Mouse (Mus musculus) 416B (cell line): ENCODE data around the gene Ubr4.
"Not testable (repeated sequence)": the region's sequence is repeated elsewhere in the genome, so short reads cannot be mapped to it uniquely, and the experiment has no call there.

Experiments used
- DNase-seq: peaks from one replicate; pipeline ENCODE4 v3.0.0; 2011; ENCODE audit warnings: low read depth

Ubr4 gene

DNA sequence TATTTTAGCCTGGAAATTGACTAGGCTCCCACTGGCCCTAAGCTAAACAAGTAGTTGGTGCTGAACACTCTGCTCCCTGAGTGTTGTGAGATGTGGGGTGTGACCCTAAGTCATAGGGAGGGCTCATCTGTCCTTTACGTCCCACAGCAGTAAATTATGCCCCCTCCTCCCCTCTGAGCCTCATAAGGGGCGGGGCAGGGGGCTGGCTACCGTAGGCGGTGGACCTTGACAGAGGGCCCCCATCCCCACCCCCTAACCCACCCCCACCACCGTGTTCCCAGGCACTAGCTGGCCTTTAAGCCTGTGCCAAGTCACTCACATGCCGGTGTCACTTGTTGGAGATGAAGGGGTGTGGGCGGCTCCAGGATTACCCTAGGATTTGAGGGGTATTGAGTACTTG lies 132.1 kb downstream of the Ubr4 start:
- DNase-seq: no peak

DNA sequence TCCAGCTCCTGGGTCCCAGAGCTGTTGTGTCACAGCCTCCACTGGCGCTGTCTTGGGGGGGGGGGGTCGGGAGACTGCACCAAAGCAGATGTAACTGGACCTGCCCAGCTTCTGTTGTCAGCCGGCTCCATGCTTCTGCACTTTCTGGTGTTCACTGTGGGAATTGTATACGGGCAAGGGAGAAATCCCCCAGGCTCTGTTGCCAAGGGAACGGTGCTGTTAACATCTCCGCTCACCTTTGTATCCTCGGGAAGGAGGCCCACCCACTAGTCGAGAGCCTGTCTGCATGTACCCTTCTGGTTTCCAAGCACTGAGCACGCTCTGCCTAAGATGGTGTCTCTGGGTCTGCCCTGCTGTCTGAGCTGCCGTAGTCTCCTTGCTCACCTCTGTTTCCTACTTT lies 134.7 kb downstream of the Ubr4 start:
- no peak for DNase-seq

DNA sequence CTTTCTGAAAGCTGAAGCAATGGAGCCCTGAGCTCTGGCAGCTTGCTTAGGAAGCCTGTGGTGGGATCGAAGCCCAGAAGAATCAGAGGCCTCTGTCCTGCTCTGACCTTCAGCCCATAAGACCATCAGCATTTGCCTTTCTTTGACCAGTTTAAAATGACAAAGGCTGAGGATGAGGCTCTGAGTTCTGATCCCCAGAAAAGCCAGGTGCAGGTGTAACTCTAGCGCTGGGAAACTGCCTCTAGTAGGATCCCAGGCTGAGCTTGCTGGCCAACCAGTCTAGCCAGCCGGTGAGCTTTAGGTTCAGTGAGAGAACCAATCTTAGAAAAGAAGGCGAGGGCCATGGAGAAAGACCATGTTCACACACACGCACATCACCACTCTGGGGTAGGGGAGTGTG lies 135.9 kb downstream of the Ubr4 start:
- no peak for DNase-seq

GRCm38 (mm10) chr4:139489946-139490345 lies 137.5 kb downstream of the Ubr4 start:
- no peak for DNase-seq

- no peak for DNase-seq
Observed at GRCm38 (mm10) chr4:139490413-139491055, 138.1 kb downstream of the Ubr4 start.

GRCm38 (mm10) chr4:139491541-139492170 lies 139.2 kb downstream of the Ubr4 start:
- DNase-seq: no peak

- DNase-seq: no peak
Observed at GRCm38 (mm10) chr4:139492258-139492833, 139.9 kb downstream of the Ubr4 start.

DNA sequence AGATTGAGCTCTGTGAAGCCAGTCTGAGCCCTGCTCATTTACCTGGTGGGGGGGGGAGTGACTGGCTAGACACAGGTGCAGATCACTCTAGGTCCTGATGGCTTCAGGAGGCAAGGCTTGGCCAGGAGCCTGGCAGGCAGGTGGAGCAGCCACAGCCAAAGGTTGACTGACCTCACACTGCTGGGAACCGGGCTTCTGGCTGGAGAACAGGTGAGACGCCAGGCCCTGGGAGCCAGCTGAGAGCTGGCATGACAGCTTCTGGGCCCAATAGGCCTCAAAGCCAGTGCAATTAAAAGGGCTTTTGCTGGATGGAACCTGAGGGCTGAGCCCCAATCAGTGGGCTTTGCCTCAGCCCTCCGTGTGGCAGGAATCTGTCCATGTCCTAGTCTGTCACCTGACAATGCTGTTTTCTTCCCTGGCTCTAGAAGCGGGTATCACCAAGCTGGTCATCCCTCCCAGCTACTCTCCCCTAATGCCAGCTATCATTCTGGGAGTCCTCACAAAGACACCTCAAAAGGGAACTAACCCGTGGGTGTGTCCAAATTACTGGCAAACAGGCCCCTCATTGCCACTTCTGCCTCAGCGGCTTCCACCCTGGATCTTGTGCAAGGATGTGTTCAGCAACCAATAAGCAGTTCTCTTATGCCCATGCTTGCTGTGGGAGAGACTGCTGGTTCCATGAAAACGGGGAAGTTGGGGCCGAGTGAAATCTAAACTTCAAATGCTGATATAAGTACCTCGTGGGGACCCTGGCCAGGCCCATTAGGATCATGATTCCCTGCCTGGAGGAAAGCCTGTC lies 141.0 kb downstream of the Ubr4 start:
- peak; percentile 56 for DNase-seq

DNA sequence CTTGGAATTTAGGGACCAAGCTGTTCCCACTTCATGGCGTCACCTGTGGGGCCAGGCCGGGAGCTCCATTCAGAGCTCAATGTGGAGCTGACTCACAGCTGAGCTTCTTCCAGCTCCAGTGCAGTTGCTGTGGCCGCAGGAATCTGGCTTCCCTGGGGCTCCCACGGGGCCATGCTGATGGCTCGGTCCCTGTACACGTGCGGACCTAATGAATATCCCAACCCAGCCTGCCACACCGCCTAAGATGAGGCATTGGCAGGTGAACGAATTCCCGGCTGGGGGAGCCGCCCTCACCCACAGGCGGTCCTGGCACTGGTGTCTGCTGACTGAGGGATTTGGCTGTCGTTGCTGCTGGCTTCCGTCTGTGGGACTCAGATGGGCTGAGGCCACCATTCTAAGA lies 148.4 kb downstream of the Ubr4 start:
- DNase-seq: no peak

DNA sequence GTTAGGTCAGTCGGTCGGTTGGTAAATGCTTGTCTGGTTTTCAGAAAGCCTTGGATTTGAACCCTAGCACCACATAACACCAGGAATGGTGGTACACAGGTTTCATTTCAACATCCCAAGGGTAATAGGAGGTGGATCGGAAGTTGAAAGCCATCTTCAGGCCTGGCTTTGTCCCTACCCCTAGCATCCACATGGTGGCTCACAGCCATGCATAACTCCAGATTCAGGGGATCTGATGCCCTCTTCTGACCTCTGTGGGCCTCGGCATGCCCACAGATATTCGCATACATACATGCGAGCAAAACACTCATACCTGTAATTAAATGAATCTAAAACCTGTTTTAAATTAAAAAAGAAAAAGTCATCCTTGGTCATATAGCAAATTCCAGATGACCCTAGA lies 149.3 kb downstream of the Ubr4 start:
- no peak for DNase-seq

GRCm38 (mm10) chr4:139503919-139504318 lies 151.5 kb downstream of the Ubr4 start:
- peak; percentile 38 for DNase-seq

GRCm38 (mm10) chr4:139505716-139506115 lies 153.3 kb downstream of the Ubr4 start:
- DNase-seq: no peak

DNA sequence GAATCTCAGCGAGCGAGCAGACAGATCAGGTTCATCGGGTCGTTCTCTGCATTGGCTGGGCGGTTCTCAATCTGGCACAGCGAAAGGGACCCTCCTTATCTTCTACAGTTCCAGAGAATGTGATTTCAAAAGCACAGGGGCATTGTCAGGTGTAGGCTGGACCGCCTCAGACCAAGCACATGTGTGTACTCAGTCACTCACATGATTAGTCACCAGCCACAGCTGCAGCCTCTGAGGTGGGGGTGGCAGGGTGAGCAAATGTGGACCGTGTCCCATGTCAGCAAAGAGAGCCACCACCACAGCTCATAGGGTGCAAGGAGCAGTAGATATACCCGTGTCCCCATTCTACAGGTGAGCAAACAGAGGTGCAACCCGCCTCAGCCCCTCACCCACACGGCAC lies 154.3 kb downstream of the Ubr4 start:
- no peak for DNase-seq

GRCm38 (mm10) chr4:139509069-139509468 lies 156.7 kb downstream of the Ubr4 start:
- no peak for DNase-seq

DNA sequence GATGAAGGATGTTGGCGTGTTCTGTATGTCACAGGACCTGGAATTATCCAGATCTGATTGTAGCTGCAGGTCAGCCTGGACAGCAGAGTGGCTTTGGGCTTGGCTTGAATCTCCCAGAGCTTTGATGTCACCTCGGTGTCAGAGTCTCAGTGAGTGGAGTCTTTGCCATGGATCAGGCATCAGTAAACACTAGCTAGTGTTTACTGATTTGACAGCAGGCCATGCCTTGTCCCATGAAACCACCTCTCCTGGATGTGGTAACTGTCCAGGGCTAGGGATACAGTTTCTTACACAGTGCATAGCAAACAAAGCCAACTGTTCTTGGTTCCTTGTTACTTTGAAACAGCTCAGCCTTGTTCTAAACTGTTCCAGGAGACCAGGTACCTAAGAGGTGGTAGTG lies 159.1 kb downstream of the Ubr4 start:
- no peak for DNase-seq

DNA sequence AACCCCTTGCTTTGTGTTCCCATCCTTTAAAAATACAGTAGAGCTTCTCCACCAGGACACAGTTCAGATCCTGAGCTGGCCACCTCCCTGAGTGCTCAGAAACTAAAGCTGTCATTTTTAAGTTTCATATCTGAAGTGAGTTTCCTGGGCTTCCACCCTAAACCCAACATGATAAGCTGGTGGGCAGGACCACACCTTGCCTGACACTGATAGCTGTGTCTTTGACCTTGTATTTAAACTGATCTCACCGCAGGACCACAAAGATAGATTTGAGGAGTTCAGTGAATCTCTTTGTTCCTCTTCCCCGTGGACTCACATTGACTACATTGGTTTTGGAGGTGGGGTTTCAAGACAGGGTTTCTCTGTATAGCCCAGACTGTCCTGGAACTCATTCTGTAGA lies 160.6 kb downstream of the Ubr4 start:
- DNase-seq: peak; percentile 26

GRCm38 (mm10) chr4:139519221-139519620 lies 166.8 kb downstream of the Ubr4 start:
- DNase-seq: no peak

DNA sequence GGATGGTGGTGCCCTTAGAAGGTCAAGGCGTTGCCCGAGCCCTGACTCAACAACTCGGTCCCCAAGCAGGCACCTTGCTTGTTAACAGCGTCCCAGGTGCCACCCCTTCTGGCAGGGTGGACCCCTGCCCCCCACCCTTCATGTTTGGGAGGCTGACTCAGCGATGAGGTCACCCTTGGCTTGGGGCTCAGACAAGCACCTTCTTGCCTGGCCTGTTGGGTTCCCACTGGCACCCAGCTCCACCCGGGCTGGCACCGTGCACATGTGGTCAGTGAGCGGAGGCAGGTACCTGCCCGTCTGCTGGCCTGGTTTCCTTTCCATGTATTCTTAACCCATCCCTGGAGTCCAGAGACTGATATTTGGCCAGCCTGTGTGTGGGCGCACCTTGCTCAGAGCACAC lies 169.5 kb downstream of the Ubr4 start:
- DNase-seq: no peak

DNA sequence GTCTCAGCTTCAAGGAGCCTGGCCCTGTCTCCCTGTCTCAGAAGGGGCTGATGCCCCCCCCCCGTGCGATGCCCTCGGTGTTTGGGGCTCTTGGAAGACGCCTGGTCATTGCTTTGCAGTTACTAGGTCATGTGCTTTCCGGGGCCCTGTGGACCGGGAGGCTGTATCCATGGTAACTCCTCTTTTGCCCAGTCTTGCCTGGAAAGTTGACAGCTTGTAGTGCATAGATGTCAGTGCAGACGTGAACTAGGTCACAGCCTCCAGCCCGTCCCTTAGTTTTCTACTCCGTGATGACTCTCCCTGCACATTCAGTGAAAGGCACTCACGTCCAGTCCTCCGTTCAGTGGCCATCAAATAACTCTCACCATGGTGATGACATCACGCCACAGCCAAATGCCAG lies 174.1 kb downstream of the Ubr4 start:
- DNase-seq: no peak

GRCm38 (mm10) chr4:139530248-139530647 lies 177.8 kb downstream of the Ubr4 start, which contains the start of gene Iffo2:
Gene Iffo2, plus strand, starts transcription at chr4:139530548.
- DNase-seq: not testable (repeated sequence)

- DNase-seq: no peak
Observed at GRCm38 (mm10) chr4:139532081-139532480, 179.7 kb downstream of the Ubr4 start.

DNA sequence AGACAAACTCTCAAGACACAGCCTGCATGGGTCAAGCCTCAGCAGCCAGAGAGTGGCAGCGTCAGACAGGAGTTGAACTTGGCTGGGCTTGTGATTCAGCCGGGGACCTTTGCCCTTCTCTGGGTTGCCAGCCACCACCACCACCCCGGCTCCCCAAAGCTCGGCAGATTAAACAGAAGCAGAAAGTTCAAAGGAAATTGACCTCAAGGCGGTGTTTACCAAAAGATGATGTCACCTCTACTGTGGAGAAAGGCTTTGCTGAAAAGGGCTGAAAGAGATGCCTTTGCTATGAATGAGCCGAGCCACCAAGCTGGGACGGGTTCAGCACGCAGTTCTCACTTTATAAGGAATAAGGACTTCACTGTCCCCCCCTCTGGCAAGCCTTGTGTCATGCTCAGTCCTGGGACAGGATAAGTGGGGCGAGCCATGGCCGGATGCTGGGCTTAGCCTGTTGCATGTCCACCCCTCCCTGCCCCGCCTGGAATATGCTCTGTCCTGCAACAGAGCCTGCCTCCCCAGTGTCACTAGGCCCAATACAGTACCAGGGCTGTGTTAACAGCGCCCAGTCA lies 182.8 kb downstream of the Ubr4 start:
- DNase-seq: peak; percentile 11
